Mouse (Mus musculus) erythroblast, embryonic 14.5 days (primary cell): ENCODE data around the gene Ptgs2.

Experiments used
- GATA1 ChIP-seq: IDR thresholded peaks from 2 replicates; pipeline ENCODE4 v1.6.1; 2012; ENCODE audit warnings: low read length, inconsistent platforms, mixed read lengths
- TAL1 ChIP-seq: IDR thresholded peaks from 3 replicates; pipeline ENCODE4 v1.6.1; 2012; ENCODE audit warnings: low read length, inconsistent platforms, mixed read lengths

DNA sequence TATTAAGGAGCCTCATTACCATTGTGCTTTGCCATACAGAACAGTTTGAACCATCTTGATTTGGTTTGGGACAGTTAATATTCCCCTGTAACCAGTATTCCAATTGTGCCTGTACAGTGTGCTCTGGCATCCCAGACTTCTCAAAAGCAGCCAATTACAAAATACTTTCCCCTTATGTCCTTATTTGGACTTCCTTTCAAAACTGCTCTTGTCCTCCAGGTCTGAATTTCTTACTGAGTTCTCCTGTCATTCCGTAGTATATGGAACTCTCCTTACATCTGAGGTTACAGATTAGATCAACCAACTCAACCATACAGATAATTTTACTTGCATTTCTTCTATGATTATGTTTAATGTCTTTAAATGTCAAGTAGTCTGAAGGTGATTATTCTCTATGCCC lies 2.1 kb upstream of the Ptgs2 start:
- no peak for TF ChIP-seq GATA1
- no peak for TF ChIP-seq TAL1
